Mouse (Mus musculus) G1E (cell line): ENCODE results near the gene Cd3eap. TPM values are rescaled to one million over a fixed set of nuclear protein-coding genes. Genes with fewer than 3 reads are reported as not detected.

ENCODE experiments used
- ATAC-seq: 2 replicates; pipeline ENCODE4 v1.8.0; 2016; ENCODE audit warnings: mild to moderate bottlenecking; ENCODE audit not compliant: insufficient number of reproducible peaks, poor library complexity, low FRiP score, severe bottlenecking; ENCODE audit errors: extremely low read depth
- DNase-seq: peaks from one replicate; pipeline ENCODE4 v3.0.0; 2012; ENCODE audit warnings: low spot score
- H3K27me3 ChIP-seq: 2 replicates; pipeline ENCODE4 v1.6.1; 2012; ENCODE audit warnings: mild to moderate bottlenecking, low read length, inconsistent platforms; ENCODE audit not compliant: insufficient read depth
- H3K36me3 ChIP-seq: replicated peaks from 2 replicates; pipeline ENCODE3; 2012; ENCODE audit warnings: mild to moderate bottlenecking, inconsistent platforms
- H3K4me1 ChIP-seq: 2 replicates; pipeline ENCODE4 v1.6.1; 2012; ENCODE audit warnings: low read depth, low read length, inconsistent platforms, mixed read lengths; ENCODE audit not compliant: insufficient read depth
- H3K4me3 ChIP-seq: 2 replicates; pipeline ENCODE4 v1.5.1; 2012; ENCODE audit warnings: low read depth, mild to moderate bottlenecking, inconsistent platforms, low read length, moderate library complexity, mixed read lengths
- H3K9me3 ChIP-seq: replicated peaks from 2 replicates; pipeline ENCODE4 v1.6.1; 2012; ENCODE audit warnings: inconsistent platforms
- CTCF ChIP-seq: IDR thresholded peaks from 2 replicates; pipeline ENCODE4 v1.5.1; 2012; ENCODE audit warnings: low read depth, low read length, inconsistent platforms, mixed read lengths
- GATA1 ChIP-seq: IDR thresholded peaks from 2 replicates; pipeline ENCODE4 v1.6.1; 2012; ENCODE audit warnings: borderline replicate concordance, low read length, inconsistent platforms, mixed read lengths
- GATA2 ChIP-seq: IDR thresholded peaks from 2 replicates; pipeline ENCODE4 v1.6.1; 2012; ENCODE audit warnings: low read depth, low read length, inconsistent platforms, borderline replicate concordance
- POLR2AphosphoS5 ChIP-seq: IDR thresholded peaks from 2 replicates; pipeline ENCODE4 v1.6.1; 2012; ENCODE audit warnings: low read depth, low read length, inconsistent platforms; ENCODE audit not compliant: insufficient replicate concordance
- TAL1 ChIP-seq: conservative IDR thresholded peaks from 2 replicates; pipeline ENCODE4 v1.6.1; 2012; ENCODE audit warnings: low read depth, low read length, inconsistent platforms, mixed read lengths
- polyA plus RNA-seq: library from polyadenylated mRNA; stranded (reverse); fragments of >175 nt; gene quantifications from 2 replicates; pipeline ENCODE4 v1.2.3, GENCODE M21; 2012
- total RNA-seq, 2 experiments: library from RNA; stranded (forward) in 1 of 2; stranded (reverse) in 1 of 2; fragments of 200-1000 nt in 1 of 2; fragments of >200 nt in 1 of 2; fragmentation: Nextera tagmentation in 1 of 2; gene quantifications; 2 replicates each; pipeline ENCODE4 v1.2.3; 2014 to 2017

Cd3eap gene
- total and polyA plus RNA-seq, 3 experiments: 9.3 to 57.8 (median 22.3) TPM

GRCm38 (mm10) chr7:19378049-19378448, 18.8 kb upstream of the Cd3eap start:
- H3K27me3 ChIP-seq: no peaks in the 10 kb centered on the region
- peaks cover 52% of the 10 kb centered on the region for H3K36me3 ChIP-seq
- TF ChIP-seq GATA1 (no peak), CTCF (no peak), GATA2 (no peak), TAL1 (no peak), POLR2AphosphoS5 (no peak)
- H3K4me3 ChIP-seq: no peak overlapping the region
- no peaks in the 10 kb centered on the region for H3K9me3 ChIP-seq
- no peak for DNase-seq
- ATAC-seq: no peak
- H3K4me1 ChIP-seq: peaks cover 11% of the 10 kb centered on the region

DNA sequence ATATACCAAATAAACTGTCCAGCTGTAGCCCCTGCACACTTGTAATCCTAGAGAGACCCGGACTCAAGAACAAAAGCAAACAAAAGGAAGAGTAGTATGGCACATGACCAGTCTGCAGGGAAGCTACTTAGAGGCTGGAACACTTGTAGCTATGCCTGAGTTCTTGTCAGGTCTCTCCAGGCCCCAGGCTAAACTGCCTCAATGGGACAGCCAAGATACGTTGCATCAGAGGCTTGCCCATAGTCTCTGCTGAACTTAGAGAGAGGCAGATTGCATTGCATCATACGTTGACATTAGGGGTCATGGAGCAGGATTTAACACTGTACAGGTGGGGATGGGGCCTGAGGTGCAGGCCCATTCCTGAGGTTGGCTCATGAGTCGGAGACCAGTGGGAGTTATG, 16.7 kb upstream of the Cd3eap start:
- TF ChIP-seq POLR2AphosphoS5 (no peak), GATA1 (no peak), CTCF (no peak), GATA2 (no peak), TAL1 (no peak)
- no peak for ATAC-seq
- Histone ChIP-seq H3K4me1 (peaks cover 1% of the 10 kb centered on the region; the same call in 1 of the 2 replicates), H3K4me3 (no peak overlapping the region), H3K27me3 (no peaks in the 10 kb centered on the region), H3K9me3 (no peaks in the 10 kb centered on the region), H3K36me3 (peaks cover 71% of the 10 kb centered on the region)
- no peak for DNase-seq

GRCm38 (mm10) chr7:19375368-19375767, 16.1 kb upstream of the Cd3eap start:
- ATAC-seq (no peak), DNase-seq (no peak)
- H3K36me3 ChIP-seq: peaks cover 77% of the 10 kb centered on the region
- H3K27me3 ChIP-seq: no peaks in the 10 kb centered on the region
- no peaks in the 10 kb centered on the region; the same call in 1 of the 2 replicates for H3K4me1 ChIP-seq
- H3K9me3 ChIP-seq: no peaks in the 10 kb centered on the region
- TF ChIP-seq TAL1: no peak
- TF ChIP-seq POLR2AphosphoS5: no peak
- no peak for TF ChIP-seq GATA2
- no peak for TF ChIP-seq CTCF
- TF ChIP-seq GATA1: no peak
- H3K4me3 ChIP-seq: peak overlapping the region; percentile 14; the same call in 1 of the 2 replicates

GRCm38 (mm10) chr7:19373367-19373766, 14.1 kb upstream of the Cd3eap start:
- H3K4me1 ChIP-seq: peaks cover 4% of the 10 kb centered on the region; the same call in 1 of the 2 replicates
- TF ChIP-seq GATA2 (no peak), POLR2AphosphoS5 (no peak), GATA1 (no peak), TAL1 (no peak), CTCF (no peak)
- peaks cover 93% of the 10 kb centered on the region for H3K36me3 ChIP-seq
- H3K4me3 ChIP-seq: no peak overlapping the region
- H3K27me3 ChIP-seq: no peaks in the 10 kb centered on the region
- no peak for DNase-seq
- no peaks in the 10 kb centered on the region for H3K9me3 ChIP-seq
- ATAC-seq: no peak

DNA sequence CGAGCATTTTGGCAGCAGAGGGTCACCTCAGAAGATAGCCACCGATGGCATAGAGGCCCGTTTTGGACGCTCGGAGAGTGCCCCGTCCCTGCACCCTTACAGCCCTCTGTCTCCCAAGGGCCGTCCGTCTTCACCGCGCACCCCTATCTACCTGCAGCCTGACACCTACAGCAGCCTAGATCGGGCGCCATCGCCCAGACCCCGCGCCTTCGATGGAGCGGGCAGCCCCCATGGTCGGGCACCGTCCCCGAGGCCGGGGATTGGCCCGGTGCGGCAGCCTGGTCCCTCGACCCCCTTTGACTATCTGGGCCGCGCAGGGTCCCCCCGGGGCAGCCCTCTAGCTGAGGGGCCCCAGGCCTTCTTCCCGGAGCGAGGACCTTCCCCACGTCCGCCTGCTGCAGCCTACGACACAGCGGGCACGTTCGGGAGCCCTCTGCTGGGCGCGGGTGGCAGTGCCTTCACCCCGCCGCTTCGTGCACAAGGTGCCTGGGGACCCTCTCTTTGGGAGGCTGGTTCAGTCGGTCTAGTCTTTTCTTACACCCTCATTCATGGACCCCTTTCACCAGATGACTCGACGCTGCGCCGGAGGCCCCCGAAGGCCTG, 10.6 kb upstream of the Cd3eap start:
- H3K9me3 ChIP-seq: no peaks in the 10 kb centered on the region
- peaks cover 76% of the 10 kb centered on the region for H3K36me3 ChIP-seq
- no peak for DNase-seq
- no peak for TF ChIP-seq POLR2AphosphoS5
- TF ChIP-seq GATA1: no peak
- TF ChIP-seq GATA2: no peak
- TF ChIP-seq TAL1: no peak
- TF ChIP-seq CTCF: no peak
- peaks cover 8% of the 10 kb centered on the region for H3K4me1 ChIP-seq
- no peak overlapping the region for H3K4me3 ChIP-seq
- H3K27me3 ChIP-seq: no peaks in the 10 kb centered on the region
- ATAC-seq: no peak

- Histone ChIP-seq H3K36me3 (peaks cover 74% of the 10 kb centered on the region), H3K9me3 (no peaks in the 10 kb centered on the region), H3K4me3 (no peak overlapping the region), H3K27me3 (no peaks in the 10 kb centered on the region), H3K4me1 (peaks cover 18% of the 10 kb centered on the region)
- ATAC-seq (no peak), DNase-seq (no peak)
- TF ChIP-seq GATA1 (no peak), POLR2AphosphoS5 (no peak), TAL1 (no peak), CTCF (no peak), GATA2 (no peak)
Measured at GRCm38 (mm10) chr7:19368380-19368779, 9.1 kb upstream of the Cd3eap start.

DNA sequence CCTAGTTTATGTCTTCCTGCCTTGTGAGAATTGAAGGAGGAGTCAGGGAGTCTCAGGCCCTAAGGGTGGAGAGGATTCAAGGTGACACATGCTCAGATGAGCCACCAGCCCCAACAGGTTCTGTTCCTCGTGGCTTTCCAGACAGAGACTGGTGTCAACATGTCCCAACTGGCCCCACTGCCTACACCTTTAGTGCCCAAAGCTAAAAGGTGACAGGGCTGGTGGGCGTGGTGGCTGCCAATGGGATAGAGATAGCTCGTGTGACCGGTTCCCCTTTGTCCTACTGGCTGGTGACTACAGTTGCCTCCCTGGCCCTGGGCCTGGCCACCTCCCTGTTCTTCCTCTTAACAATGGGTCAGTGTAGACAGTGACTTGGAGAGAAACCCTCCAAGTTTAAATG, 6.1 kb upstream of the Cd3eap start:
- Histone ChIP-seq H3K36me3 (peaks cover 58% of the 10 kb centered on the region), H3K9me3 (no peaks in the 10 kb centered on the region), H3K4me3 (no peak overlapping the region), H3K27me3 (no peaks in the 10 kb centered on the region), H3K4me1 (peaks cover 44% of the 10 kb centered on the region)
- DNase-seq: no peak
- no peak for ATAC-seq
- no peak for TF ChIP-seq GATA2
- TF ChIP-seq CTCF: no peak
- no peak for TF ChIP-seq POLR2AphosphoS5
- no peak for TF ChIP-seq TAL1
- no peak for TF ChIP-seq GATA1
